Mouse (Mus musculus): Measurements from ENCODE around the gene Tmem52. TPM values are rescaled to one million over a fixed set of nuclear protein-coding genes. Genes with fewer than 3 reads are reported as not detected.

The Tmem52 gene
- polyA plus RNA-seq, 1 experiment from 2014 or later: 0.29 TPM

DNA sequence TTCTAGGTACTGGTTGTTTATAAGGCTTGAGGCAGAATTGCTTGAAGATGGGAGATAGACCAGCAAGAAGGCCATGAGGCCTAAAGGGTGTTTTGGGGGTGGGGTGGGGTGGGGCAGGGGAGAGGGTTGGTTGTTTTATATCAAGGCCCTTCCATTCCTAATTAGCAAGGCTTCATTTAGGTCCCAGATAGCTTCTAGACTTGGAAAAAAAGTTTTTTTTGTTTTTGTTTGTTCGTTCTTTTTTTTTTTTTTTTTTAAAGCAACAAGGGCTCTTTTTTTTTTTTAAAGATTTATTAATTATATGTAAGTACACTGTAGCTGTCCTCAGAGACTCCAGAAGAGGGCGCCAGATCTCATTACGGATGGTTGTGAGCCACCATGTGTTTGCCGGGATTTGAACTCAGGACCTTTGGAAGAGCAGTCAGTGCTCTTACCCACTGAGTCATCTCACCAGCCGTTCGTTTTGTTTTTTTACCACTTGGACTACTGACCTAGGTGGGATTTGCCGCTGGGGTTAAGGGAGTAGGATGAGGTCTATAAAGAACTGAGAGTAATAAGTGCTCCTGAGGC lies 49.1 kb downstream of the Tmem52 start:
- Histone ChIP-seq H3K9me3 (ENCODE audit: control insufficient read depth, low read length) (no peaks in the 10 kb centered on the region), H3K9ac (no peak overlapping the region), H3K27me3 (ENCODE audit: control insufficient read depth, insufficient read depth, low read length) (no peaks in the 10 kb centered on the region), H3K4me3 (replicated peaks; ENCODE audit: low read length) (no peak overlapping the region), H3K4me1 (replicated peaks; ENCODE audit: control insufficient read depth, insufficient read depth, low read length) (no peaks in the 10 kb centered on the region), H3K36me3 (replicated peaks; ENCODE audit: control insufficient read depth, insufficient read depth) (peaks cover 25% of the 10 kb centered on the region), H3K27ac (no peak overlapping the region), H3K4me2 (replicated peaks) (no peak overlapping the region)
- DNase-seq (ENCODE audit: low spot score) (no peak), ATAC-seq (ENCODE audit: low FRiP score) (no peak)
- 88% methylated on average over 7 of the region's 7 CpGs for WGBS

Other genes with a start within 250 kb of the Tmem52 start
- gene Ski, start 246.5 kb upstream of the Tmem52 start, polyA plus RNA-seq (2014; fragmentation: Nextera tagmentation; extraction: Ambion mirVana): 15.1 and 15.6 TPM in 2 replicates
- gene Faap20, start 219.3 kb upstream of the Tmem52 start, polyA plus RNA-seq (2014; fragmentation: Nextera tagmentation; extraction: Ambion mirVana): 69.0 and 76.0 TPM in 2 replicates
- 73.9 and 80.8 TPM in 2 replicates for gene Prkcz, start 107.8 kb upstream of the Tmem52 start, polyA plus RNA-seq (2014; fragmentation: Nextera tagmentation; extraction: Ambion mirVana)
- 0.13 TPM in 1 of 2 replicates, not detected in the other for gene Gabrd, start 71.0 kb upstream of the Tmem52 start, polyA plus RNA-seq (2014; fragmentation: Nextera tagmentation; extraction: Ambion mirVana)
- 4.6 and 4.9 TPM in 2 replicates for gene Cfap74, start 59.9 kb upstream of the Tmem52 start, polyA plus RNA-seq (2014; fragmentation: Nextera tagmentation; extraction: Ambion mirVana)
- gene Gnb1, start 22.2 kb downstream of the Tmem52 start, polyA plus RNA-seq (2014; fragmentation: Nextera tagmentation; extraction: Ambion mirVana): 1,126 and 1,185 TPM in 2 replicates
- 82.9 and 92.1 TPM in 2 replicates for gene Nadk, start 93.3 kb downstream of the Tmem52 start, polyA plus RNA-seq (2014; fragmentation: Nextera tagmentation; extraction: Ambion mirVana)
- gene Slc35e2, start 132.3 kb downstream of the Tmem52 start, polyA plus RNA-seq (2014; fragmentation: Nextera tagmentation; extraction: Ambion mirVana): 19.9 and 23.6 TPM in 2 replicates
- gene Cdk11b, start 155.7 kb downstream of the Tmem52 start, polyA plus RNA-seq (2014; fragmentation: Nextera tagmentation; extraction: Ambion mirVana): 43.2 and 47.7 TPM in 2 replicates
- not detected in 2 replicates for gene Gm10563, start 176.3 kb downstream of the Tmem52 start, polyA plus RNA-seq (2014; fragmentation: Nextera tagmentation; extraction: Ambion mirVana)
- gene Mmp23, start 184.3 kb downstream of the Tmem52 start, polyA plus RNA-seq (2014; fragmentation: Nextera tagmentation; extraction: Ambion mirVana): 2.7 and 2.9 TPM in 2 replicates
- gene Mib2, start 200.1 kb downstream of the Tmem52 start, polyA plus RNA-seq (2014; fragmentation: Nextera tagmentation; extraction: Ambion mirVana): 44.9 and 46.1 TPM in 2 replicates
- 9.0 and 10.3 TPM in 2 replicates for gene Fndc10, start 225.2 kb downstream of the Tmem52 start, polyA plus RNA-seq (2014; fragmentation: Nextera tagmentation; extraction: Ambion mirVana)
- gene Ssu72, start 235.7 kb downstream of the Tmem52 start, polyA plus RNA-seq (2014; fragmentation: Nextera tagmentation; extraction: Ambion mirVana): 164 and 169 TPM in 2 replicates